Mouse (Mus musculus): ENCODE measurements at regions not wholly inside any gene's neighbourhood (a gene's known extent, or its start where the extent isn't known, plus 50 kb on each side); places are given as distances from the start of the nearest gene placed in this dataset.

GRCm38 (mm10) chr13:112207617-112208235 is 80.5 kb upstream of the Ankrd55 start:
- TF ChIP-seq EP300 (IDR thresholded peaks at IDR 0.05; ENCODE audit: insufficient read depth, low read depth, low read length) (no peak), POLR2A (IDR thresholded peaks at IDR 0.05; ENCODE audit: insufficient read depth, low read depth, low read length) (no peak)

All from heart, adult 2 months (tissue).